Mouse (Mus musculus) midbrain, embryonic 14.5 days (tissue): Measurements from ENCODE around the gene Gm21586. TPM values are rescaled to one million over a fixed set of nuclear protein-coding genes. Genes with fewer than 3 reads are reported as not detected.
"Not testable (repeated sequence)": the region's sequence is repeated elsewhere in the genome, so short reads cannot be mapped to it uniquely, and the experiment has no call there.

Source experiments
- ATAC-seq: fragments of 200-750 bp; cut with Nextera tagmentation; 2 replicates; pipeline ENCODE4 v1.8.0; 2017; ENCODE audit warnings: moderate number of reproducible peaks, moderate library complexity; ENCODE audit not compliant: low FRiP score, low TSS enrichment
- DNase-seq: peaks from one replicate; pipeline ENCODE4 v3.0.0-alpha.2; 2015
- H3K27ac ChIP-seq: fragments of 300-500 bp; sonication (generic); replicated peaks from 2 replicates; pipeline ENCODE4 v1.5.1; 2014; ENCODE audit warnings: mild to moderate bottlenecking, low read depth, low read length, moderate library complexity
- H3K27me3 ChIP-seq: fragments of 300-500 bp; sonication (generic); 2 replicates; pipeline ENCODE4 v1.6.1; 2014; ENCODE audit warnings: low read length, control low read depth, mixed read lengths; ENCODE audit not compliant: control insufficient read depth, insufficient read depth
- H3K36me3 ChIP-seq: fragments of 300-500 bp; sonication (generic); 2 replicates; pipeline ENCODE4 v1.6.1; 2014; ENCODE audit warnings: low read length, control low read depth; ENCODE audit not compliant: control insufficient read depth, insufficient read depth
- H3K4me1 ChIP-seq: fragments of 300-500 bp; sonication (generic); 2 replicates; pipeline ENCODE4 v1.6.1; 2014; ENCODE audit warnings: mild to moderate bottlenecking, antibody characterized with exemption, low read length, control low read depth; ENCODE audit not compliant: control insufficient read depth, insufficient read depth
- H3K4me2 ChIP-seq: fragments of 300-500 bp; sonication (generic); 2 replicates; pipeline ENCODE4 v1.6.1; 2014; ENCODE audit warnings: mild to moderate bottlenecking, low read length, moderate library complexity
- H3K4me3 ChIP-seq: fragments of 300-500 bp; sonication (generic); replicated peaks from 2 replicates; pipeline ENCODE4 v1.5.1; 2014; ENCODE audit warnings: low read depth, low read length
- H3K9ac ChIP-seq: fragments of 300-500 bp; sonication (generic); replicated peaks from 2 replicates; pipeline ENCODE4 v1.6.1; 2014; ENCODE audit warnings: mild to moderate bottlenecking, low read length, moderate library complexity
- H3K9me3 ChIP-seq: fragments of 300-500 bp; sonication (generic); 2 replicates; pipeline ENCODE4 v1.6.1; 2016; ENCODE audit warnings: low read length, control low read depth, mixed read lengths; ENCODE audit not compliant: control insufficient read depth
- WGBS: fragments of 180-500 bp; shearing (Covaris S2); extraction: QIAGEN DNeasy Blood & Tissue Kit; methylation state at CpG from one replicate; pipeline ENCODE4 v1.1.7; 2014; 5-methylcytosine and 5-hydroxymethylcytosine counted together
- polyA plus RNA-seq: library from polyadenylated mRNA; unstranded; fragments of >200 nt; fragmentation: Nextera tagmentation; extraction: Ambion mirVana; gene quantifications from 2 replicates; pipeline ENCODE4 v1.2.1, GENCODE M21; 2014

Gene Gm21586
- polyA plus RNA-seq, result not detected in 2 replicates

- no CpG with 5 or more reads among the region's 18 CpGs for WGBS
These were observed at the start of gene Gm21586 for GRCm38 (mm10) chr4:42439078-42439477. Gene Gm21586, plus strand, starts transcription at chr4:42439378.

GRCm38 (mm10) chr4:42466452-42466851 is 27.3 kb downstream of the Gm21586 start, which contains the start of gene Gm2163:
Gene Gm2163, plus strand, starts transcription at chr4:42466752.
- H3K9ac ChIP-seq, H3K9me3 ChIP-seq, H3K4me2 ChIP-seq, H3K4me1 ChIP-seq, H3K27me3 ChIP-seq, DNase-seq, ATAC-seq, H3K36me3 ChIP-seq, H3K27ac ChIP-seq, H3K4me3 ChIP-seq: not testable (repeated sequence)
- WGBS, result no CpG with 5 or more reads among the region's 5 CpGs

More at GRCm38 (mm10) chr4:42439078-42439477, at the start of gene Gm21586:
- not testable (repeated sequence) for H3K36me3 ChIP-seq, H3K27ac ChIP-seq, H3K4me3 ChIP-seq, H3K9me3 ChIP-seq, H3K4me1 ChIP-seq, H3K9ac ChIP-seq, H3K27me3 ChIP-seq, ATAC-seq, DNase-seq, H3K4me2 ChIP-seq

Other genes with a start within 250 kb of the Gm21586 start
- gene Gm10600, start 198.7 kb upstream of the Gm21586 start, polyA plus RNA-seq, result not detected in 2 replicates
- gene Ccl21b, start 183.6 kb upstream of the Gm21586 start, polyA plus RNA-seq, result not detected in 2 replicates
- not detected in 2 replicates for gene Gm21953, start 145.1 kb upstream of the Gm21586 start, polyA plus RNA-seq
- not detected in 2 replicates for gene Fam205a3, start 121.0 kb upstream of the Gm21586 start, polyA plus RNA-seq
- gene Gm2163, start 27.4 kb downstream of the Gm21586 start, polyA plus RNA-seq, result 0.13 and 0.62 TPM in 2 replicates
- gene Fam205a2, start 88.8 kb downstream of the Gm21586 start, polyA plus RNA-seq, result not detected in 2 replicates
- gene Gm10591, start 172.8 kb downstream of the Gm21586 start, polyA plus RNA-seq, result not detected in 2 replicates
- gene Gm2564, start 190.3 kb downstream of the Gm21586 start, polyA plus RNA-seq, result not detected in 2 replicates
- not detected in 2 replicates for gene Ccl27b, start 215.9 kb downstream of the Gm21586 start, polyA plus RNA-seq
- gene Il11ra2, start 222.5 kb downstream of the Gm21586 start, polyA plus RNA-seq, result not detected in 2 replicates